Mouse (Mus musculus): ENCODE data around the gene Atraid.

DNA sequence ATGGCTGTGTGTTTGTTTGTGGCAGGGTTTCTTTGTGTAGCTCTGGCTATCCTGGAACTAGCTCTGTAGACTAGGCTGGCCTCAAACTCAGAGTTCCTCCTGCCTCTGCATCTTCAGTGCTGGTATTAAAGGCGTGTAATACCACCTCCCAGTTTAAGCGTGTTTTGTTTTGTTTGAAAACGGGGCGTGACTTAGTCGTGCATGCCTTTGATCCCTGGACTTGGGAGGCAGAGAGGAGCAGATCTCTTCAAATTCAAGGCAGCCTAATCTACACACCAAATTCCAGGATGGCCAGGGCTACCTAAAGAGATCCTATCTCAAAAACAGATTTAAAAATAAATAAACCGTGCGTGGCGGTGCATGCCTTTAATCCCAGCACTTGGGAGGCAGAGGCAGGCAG lies 16.6 kb upstream of the Atraid start:
- TF ChIP-seq MXI1 (IDR thresholded peaks at IDR 0.05; ENCODE audit: low read depth, low read length), result no peak
- TF ChIP-seq CTCF (conservative IDR thresholded peaks at IDR 0.05 in 1 of 2, IDR thresholded peaks at IDR 0.05 in 1 of 2; ENCODE audit: low read depth in 2 of 2, low read length in 2 of 2), result no peak
- no peak for TF ChIP-seq CHD2 (IDR thresholded peaks at IDR 0.05; ENCODE audit: low read length)
- TF ChIP-seq CHD1 (IDR thresholded peaks at IDR 0.05; ENCODE audit: low read depth, low read length), result no peak
- no peak for TF ChIP-seq E2F4 (IDR thresholded peaks at IDR 0.05; ENCODE audit: insufficient replicate concordance, low read depth, low read length)
- TF ChIP-seq NRF1 (IDR thresholded peaks at IDR 0.05; ENCODE audit: low read depth, low read length), result no peak
- no peak for TF ChIP-seq MEF2A (IDR thresholded peaks at IDR 0.05; ENCODE audit: borderline replicate concordance, low read depth, low read length)
- no peak for TF ChIP-seq EP300 (IDR thresholded peaks at IDR 0.05; ENCODE audit: low read length)
- no peak for TF ChIP-seq POLR2A (IDR thresholded peaks at IDR 0.05; ENCODE audit: low read depth, low read length)
